Mouse (Mus musculus) embryonic facial prominence, embryonic 10.5 days (tissue): ENCODE measurements at regions not wholly inside any gene's neighbourhood (a gene's known extent, or its start where the extent isn't known, plus 50 kb on each side); places are given as distances from the start of the nearest gene placed in this dataset.
A peak's percentile ranks its signal among the peaks of the same experiment; 100 is the strongest.

Experiments
- DNase-seq: peaks from one replicate; pipeline ENCODE4 v3.0.0-alpha.2; 2017; ENCODE audit warnings: low spot score
- H3K27ac ChIP-seq: fragments of 300-500 bp; sonication (generic); replicated peaks from 2 replicates; pipeline ENCODE4 v1.5.1; 2016; ENCODE audit warnings: mild to moderate bottlenecking
- H3K27me3 ChIP-seq: fragments of 300-500 bp; sonication (generic); replicated peaks from 2 replicates; pipeline ENCODE4 v1.6.1; 2016; ENCODE audit warnings: low read depth, mild to moderate bottlenecking; ENCODE audit not compliant: poor library complexity, severe bottlenecking
- H3K36me3 ChIP-seq: fragments of 300-500 bp; sonication (generic); replicated peaks from 2 replicates; pipeline ENCODE4 v1.6.1; 2016; ENCODE audit warnings: mild to moderate bottlenecking, moderate library complexity
- H3K4me1 ChIP-seq: fragments of 300-500 bp; sonication (generic); 2 replicates; pipeline ENCODE4 v1.6.1; 2016
- H3K4me3 ChIP-seq: fragments of 300-500 bp; sonication (generic); 2 replicates; pipeline ENCODE4 v1.5.1; 2016; ENCODE audit warnings: mild to moderate bottlenecking, moderate library complexity
- H3K9me3 ChIP-seq: fragments of 300-500 bp; sonication (generic); 2 replicates; pipeline ENCODE4 v1.6.1; 2016; ENCODE audit warnings: mild to moderate bottlenecking
- WGBS: fragments of 180-500 bp; shearing (Covaris S2); methylation state at CpG from one replicate; pipeline ENCODE4 v1.1.7; 2016; 5-methylcytosine and 5-hydroxymethylcytosine counted together

DNA sequence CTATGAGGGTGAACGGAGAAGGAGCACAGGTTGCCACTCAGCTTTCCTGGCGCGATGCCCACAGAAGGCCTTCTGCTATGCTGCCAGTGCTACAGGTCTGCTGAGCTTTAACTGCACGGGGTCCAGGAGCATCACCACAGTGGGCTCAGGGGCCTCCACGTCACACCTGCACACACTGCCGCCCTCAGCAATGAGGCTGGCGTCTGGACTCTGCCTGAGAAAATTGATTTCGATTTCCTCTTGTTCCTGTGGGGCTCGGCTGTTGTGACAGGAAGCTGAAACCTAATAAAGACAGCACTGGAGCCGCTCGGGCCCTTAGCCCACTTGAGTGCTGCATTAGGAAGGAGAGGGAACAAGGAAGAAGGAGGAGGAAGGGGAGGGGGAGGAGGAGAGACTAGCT is 239.5 kb upstream of the Ncam1 start:
- Histone ChIP-seq H3K27me3 (no peaks in the 10 kb centered on the region), H3K4me3 (no peak overlapping the region), H3K4me1 (peaks cover 14% of the 10 kb centered on the region), H3K9me3 (no peaks in the 10 kb centered on the region), H3K36me3 (no peaks in the 10 kb centered on the region), H3K27ac (peak overlapping the region; percentile 40; the same call in 1 of the 2 replicates)
- 52% methylated on average over 11 of the region's 11 CpGs for WGBS
- DNase-seq: no peak

DNA sequence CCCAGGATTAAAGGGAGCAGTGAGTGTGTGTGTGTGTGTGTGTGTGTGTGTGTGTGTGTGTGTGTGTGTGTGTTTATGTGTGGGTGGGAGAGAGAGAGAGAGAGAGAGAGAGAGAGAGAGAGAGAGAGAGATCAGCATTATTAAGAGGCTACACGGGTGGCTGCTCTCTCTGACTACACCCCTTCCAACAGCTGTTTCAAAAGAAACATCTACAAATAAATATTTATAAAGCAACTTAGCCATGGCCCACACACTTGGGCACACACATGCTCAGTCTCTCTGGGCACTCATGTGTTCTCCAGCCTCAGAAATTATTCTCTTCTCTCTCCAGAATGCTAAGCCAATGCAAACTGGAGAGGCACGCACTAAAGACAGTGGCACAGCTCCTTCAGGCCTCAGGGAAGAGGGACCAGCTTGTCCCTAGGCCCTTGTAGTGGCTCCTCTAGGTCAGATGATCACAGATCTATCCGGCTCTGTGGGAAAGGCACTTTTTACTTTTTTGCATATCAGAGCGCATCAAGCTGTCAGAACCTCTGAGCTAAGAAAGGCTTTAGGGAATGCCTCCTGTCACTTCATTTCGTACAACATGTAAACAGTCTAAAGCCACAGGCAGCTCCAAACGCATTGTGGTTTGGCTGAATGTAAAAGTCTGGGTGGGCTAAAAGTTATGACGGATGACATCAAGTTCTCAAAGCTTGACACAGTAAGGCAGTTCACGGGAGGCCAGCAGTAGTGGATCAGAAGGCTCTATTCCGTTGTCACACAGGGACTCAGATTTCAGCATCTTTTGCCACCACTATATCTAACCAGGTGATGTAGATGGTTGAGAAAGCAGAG is 233.8 kb upstream of the Ncam1 start:
- H3K36me3 ChIP-seq: no peaks in the 10 kb centered on the region
- no peak for DNase-seq
- 78% methylated on average over 9 of the region's 9 CpGs for WGBS

DNA sequence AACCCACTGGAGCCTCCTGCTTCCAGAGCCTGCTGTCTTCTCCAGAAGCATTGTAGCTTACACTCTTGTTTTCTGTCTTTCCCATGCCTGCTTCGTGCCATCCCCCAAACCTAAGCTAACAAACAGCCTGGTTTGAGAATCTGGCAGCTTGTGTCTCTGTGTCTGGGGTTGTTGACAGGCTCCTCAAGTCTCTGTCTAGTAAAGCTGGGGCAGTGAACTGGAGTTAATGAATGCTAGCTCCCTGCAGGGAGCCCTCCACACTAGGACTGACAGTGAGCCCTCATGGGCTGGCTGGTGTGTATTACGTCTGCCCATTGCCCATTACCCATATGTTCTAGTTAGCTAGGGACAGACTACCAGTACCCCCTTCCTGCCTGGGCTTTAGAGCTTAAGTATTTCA is 232.6 kb upstream of the Ncam1 start:
- WGBS: 38% methylated on average over 2 of the region's 2 CpGs
- Histone ChIP-seq H3K27me3 (no peaks in the 10 kb centered on the region), H3K9me3 (no peaks in the 10 kb centered on the region), H3K4me1 (no peaks in the 10 kb centered on the region), H3K4me3 (no peak overlapping the region), H3K36me3 (no peaks in the 10 kb centered on the region), H3K27ac (no peak overlapping the region)
- DNase-seq: no peak

More for the DNA sequence above, 233.8 kb upstream of the Ncam1 start:
- Histone ChIP-seq H3K27ac (no peak overlapping the region), H3K9me3 (no peaks in the 10 kb centered on the region), H3K27me3 (no peaks in the 10 kb centered on the region), H3K4me3 (no peak overlapping the region), H3K4me1 (no peaks in the 10 kb centered on the region)

DNA sequence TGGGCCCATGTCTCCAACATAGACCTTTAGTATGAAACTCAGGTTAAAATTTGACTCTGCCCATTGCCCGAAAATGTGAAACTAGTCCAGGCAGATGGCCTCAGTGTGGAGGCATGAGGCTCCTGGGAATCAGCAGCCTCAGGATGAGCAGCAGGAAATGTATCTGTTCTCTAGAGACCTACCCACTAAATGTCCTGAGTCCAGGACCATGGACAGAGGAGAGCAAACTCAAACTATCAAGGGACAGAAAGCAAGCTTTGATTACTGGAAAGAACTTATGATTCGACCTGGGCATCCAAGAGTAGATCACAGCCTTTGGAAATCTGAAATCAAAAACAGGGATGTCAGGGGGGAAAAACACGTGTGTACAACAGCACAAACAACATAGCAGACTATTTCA is 230.3 kb upstream of the Ncam1 start:
- Histone ChIP-seq H3K27me3 (no peaks in the 10 kb centered on the region), H3K4me1 (no peaks in the 10 kb centered on the region), H3K27ac (no peak overlapping the region), H3K9me3 (no peaks in the 10 kb centered on the region), H3K4me3 (no peak overlapping the region), H3K36me3 (no peaks in the 10 kb centered on the region)
- WGBS: 57% methylated on average over 3 of the region's 3 CpGs
- peak; percentile 18 for DNase-seq

DNA sequence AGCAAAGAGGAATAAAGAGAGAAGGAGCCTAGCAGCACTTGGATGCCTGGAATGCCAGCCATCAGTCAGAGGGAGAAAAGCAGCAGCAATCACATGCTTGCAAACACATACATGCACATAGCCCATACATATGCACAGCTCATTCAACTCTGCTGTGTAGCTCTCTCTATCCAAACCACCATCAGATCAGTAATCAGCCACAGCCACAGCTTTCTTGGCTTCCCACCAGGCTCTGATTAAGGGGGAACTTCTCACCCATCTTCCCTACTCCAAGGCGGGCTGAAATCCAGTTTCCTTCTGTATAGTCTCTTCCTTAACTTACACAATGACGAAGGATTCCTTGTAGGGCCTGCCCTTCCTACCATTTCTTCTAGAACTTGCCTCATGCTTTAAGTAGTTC is 229.8 kb upstream of the Ncam1 start:
- Histone ChIP-seq H3K36me3 (no peaks in the 10 kb centered on the region), H3K9me3 (no peaks in the 10 kb centered on the region)

DNA sequence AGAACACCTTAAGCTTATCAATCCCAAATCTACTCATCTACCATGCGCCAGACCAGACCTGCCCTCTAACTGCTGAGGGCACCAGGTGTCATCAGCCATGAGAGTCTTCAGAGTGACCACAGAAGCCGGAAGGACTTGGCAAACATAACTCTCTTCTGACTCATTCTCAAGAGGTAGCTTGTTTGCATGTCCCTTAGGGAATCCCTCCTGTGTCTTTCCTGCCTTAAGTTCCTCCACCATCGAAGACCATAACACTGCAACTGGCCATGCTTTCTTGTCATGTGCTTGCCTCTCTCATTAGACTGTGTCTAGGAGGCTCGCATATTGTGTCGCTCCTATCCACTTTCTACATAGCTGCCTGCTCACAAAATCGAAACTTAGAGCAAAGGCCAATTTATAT is 226.1 kb upstream of the Ncam1 start:
- no peak for DNase-seq
- WGBS: 89% methylated on average over 6 of the region's 6 CpGs
- Histone ChIP-seq H3K27me3 (no peaks in the 10 kb centered on the region), H3K36me3 (no peaks in the 10 kb centered on the region), H3K27ac (no peak overlapping the region), H3K4me1 (no peaks in the 10 kb centered on the region), H3K9me3 (no peaks in the 10 kb centered on the region), H3K4me3 (no peak overlapping the region)

More for the DNA sequence above, 229.8 kb upstream of the Ncam1 start:
- 85% methylated on average over 2 of the region's 2 CpGs for WGBS
- H3K4me3 ChIP-seq: no peak overlapping the region
- no peaks in the 10 kb centered on the region for H3K27me3 ChIP-seq
- H3K27ac ChIP-seq: no peak overlapping the region
- no peaks in the 10 kb centered on the region for H3K4me1 ChIP-seq
- no peak for DNase-seq

DNA sequence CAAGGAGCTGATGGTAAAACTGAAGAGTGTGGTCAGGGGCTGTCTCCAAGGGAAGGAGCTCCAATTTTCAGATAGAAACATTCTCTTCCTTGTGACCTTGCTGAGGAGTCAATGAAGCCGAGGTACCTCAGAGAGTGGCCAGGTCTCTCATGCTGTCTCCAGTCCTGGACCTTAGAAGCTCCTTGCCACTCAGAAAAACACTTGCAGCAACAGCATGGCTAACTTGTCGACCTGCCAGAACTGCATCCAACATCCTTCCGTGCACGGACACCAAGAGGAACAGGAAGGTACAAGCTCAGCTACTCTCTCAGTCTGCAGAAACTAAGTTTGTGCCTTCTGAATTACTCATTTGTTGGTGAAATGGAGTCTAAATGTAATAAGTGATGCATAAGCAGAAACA is 214.9 kb upstream of the Ncam1 start:
- H3K9me3 ChIP-seq: no peaks in the 10 kb centered on the region
- WGBS: 92% methylated on average over 4 of the region's 4 CpGs
- H3K4me1 ChIP-seq: no peaks in the 10 kb centered on the region
- no peak for DNase-seq
- no peak overlapping the region for H3K27ac ChIP-seq
- no peaks in the 10 kb centered on the region for H3K27me3 ChIP-seq
- H3K36me3 ChIP-seq: no peaks in the 10 kb centered on the region
- no peak overlapping the region for H3K4me3 ChIP-seq

DNA sequence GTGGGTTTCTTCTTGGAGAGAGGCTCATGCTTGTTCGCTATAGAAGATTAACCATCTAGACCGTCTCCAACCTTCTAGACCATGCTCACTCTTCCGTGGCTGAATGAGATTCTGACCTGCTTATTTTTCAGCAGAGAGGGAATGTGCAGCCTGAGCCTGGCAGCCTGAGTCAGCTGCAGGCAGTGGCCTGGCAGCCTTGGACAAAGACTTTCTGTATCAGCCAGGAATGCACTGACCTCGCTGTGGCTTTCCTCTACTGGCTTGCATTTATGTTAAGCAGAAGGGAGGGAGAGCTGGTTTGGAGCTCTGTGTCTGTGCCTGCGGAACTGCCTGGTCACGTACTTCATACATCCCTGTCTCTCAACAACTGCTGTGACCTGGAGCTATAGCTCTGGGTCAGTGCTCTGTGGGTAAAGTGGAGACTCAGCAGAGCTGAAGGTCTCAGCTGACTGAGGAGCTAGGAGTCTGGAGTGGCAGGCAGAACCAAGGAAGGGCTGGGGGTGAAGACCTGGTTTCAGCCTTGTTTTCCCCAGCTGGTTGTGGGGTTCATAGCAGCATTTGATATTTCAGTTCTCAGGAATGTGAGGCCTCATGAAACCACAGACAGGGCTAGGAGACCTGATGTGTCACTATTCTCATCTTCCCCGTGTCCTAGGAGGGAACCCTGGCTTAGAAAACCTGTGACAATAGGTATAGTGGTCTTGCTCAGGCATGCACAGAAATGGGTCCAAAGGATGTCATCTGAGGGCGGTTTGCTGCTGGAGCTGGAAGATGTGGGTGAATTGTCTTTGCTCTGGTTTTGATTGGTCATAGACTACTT is 207.2 kb upstream of the Ncam1 start:
- Histone ChIP-seq H3K27me3 (no peaks in the 10 kb centered on the region), H3K4me3 (no peak overlapping the region), H3K4me1 (peaks cover 11% of the 10 kb centered on the region), H3K9me3 (no peaks in the 10 kb centered on the region), H3K36me3 (no peaks in the 10 kb centered on the region), H3K27ac (peak overlapping the region; percentile 75)
- WGBS: 42% methylated on average over 8 of the region's 8 CpGs
- peak; percentile 53 for DNase-seq

DNA sequence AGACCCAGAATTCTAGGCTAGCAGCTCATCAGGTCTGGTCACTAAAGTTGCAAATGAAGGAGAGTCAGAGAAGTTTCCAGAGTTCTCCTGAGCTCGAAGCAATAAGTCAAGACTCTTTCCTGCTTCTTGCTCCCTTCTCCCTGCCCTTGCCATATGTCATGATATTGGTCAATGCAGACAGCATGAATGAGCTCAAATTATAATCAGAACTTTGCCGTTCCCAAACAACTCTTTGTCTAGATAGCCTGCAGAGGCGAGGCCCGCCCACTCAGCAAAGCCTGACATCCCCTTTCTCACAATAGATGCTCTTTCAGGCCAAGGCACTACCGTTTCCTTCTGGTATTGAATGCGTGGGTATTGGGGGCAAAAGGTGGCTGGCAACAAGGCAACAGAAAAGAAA is 204.0 kb upstream of the Ncam1 start:
- H3K27ac ChIP-seq: no peak overlapping the region
- no peaks in the 10 kb centered on the region for H3K36me3 ChIP-seq

DNA sequence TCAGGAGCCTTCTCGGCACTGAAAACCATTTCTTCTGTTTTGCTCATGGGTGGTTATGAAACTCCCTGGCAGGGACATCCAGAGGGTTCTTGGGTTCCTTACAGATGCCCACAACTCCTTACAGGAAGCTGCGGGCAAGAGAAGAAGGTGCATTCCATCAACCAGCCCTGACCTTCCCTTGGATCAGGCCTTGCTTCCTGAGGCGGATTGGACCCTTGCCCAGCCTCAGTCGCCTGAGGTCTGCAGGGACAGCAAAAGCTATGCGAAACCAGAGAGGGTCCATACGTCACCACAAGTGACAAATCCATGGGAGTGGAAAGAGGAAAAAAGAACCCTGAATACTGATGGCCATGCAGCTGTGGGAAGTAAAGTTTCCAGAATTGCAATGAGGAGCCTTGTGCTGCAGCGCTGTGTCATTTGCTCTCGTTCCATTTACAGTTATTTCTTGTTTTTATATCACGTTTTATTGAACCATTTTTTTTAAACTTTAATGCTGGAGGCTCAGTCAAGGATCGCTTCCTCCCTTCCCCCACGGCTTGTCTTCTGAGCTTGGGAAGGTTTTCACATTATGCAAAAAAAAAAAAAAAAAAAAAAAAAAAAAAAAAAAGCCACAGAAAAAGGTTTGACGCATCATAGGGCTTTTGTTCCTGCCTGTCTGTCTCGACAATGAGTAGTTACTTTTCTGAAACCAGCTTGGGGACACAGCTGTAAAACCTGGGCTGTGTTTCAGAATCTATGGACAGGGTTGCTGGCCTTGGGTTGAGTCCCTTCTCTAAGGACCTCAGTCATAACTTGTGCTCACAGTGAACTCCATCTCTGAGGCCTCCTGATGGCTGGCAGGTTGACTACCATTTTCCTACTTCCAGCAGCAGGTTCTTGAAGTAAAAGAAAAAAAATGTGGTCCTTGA is 202.0 kb upstream of the Ncam1 start:
- WGBS: 84% methylated on average over 13 of the region's 13 CpGs
- H3K4me1 ChIP-seq: peaks cover 11% of the 10 kb centered on the region
- H3K9me3 ChIP-seq: peaks cover 6% of the 10 kb centered on the region
- no peak for DNase-seq
- no peaks in the 10 kb centered on the region for H3K36me3 ChIP-seq
- H3K27ac ChIP-seq: no peak overlapping the region
- no peak overlapping the region for H3K4me3 ChIP-seq
- no peaks in the 10 kb centered on the region for H3K27me3 ChIP-seq

More for the DNA sequence above, 204.0 kb upstream of the Ncam1 start:
- Histone ChIP-seq H3K4me3 (no peak overlapping the region), H3K9me3 (no peaks in the 10 kb centered on the region), H3K4me1 (peaks cover 17% of the 10 kb centered on the region), H3K27me3 (no peaks in the 10 kb centered on the region)
- 76% methylated on average over 6 of the region's 6 CpGs for WGBS
- no peak for DNase-seq

DNA sequence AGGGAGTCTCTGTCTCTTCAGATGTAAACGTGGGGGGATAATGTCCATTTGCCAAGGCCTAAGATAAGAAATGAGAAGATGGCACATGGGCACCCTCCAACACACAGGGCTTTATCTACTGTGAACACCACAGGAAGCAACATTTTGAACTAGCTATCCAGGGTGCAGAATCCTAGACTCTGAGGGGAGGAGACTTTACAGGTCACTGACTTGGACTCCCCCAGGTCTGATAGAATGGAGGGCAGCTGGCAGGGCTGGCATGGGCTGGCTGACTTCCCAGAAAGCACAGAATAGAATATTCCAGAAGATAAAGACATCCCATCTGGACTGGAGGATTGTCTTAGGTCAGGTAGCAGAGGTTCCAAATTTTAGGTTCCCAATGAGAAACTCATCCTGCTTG is 201.2 kb upstream of the Ncam1 start:
- H3K36me3 ChIP-seq: no peaks in the 10 kb centered on the region
- H3K9me3 ChIP-seq: peaks cover 14% of the 10 kb centered on the region
- H3K27me3 ChIP-seq: no peaks in the 10 kb centered on the region
- WGBS: 84% methylated on average over 1 of the region's 1 CpGs
- 0 out of 2 replicates have a peak, but pooled peaks cover 7% of the 10 kb centered on the region for H3K4me1 ChIP-seq
- no peak overlapping the region for H3K4me3 ChIP-seq
- no peak overlapping the region for H3K27ac ChIP-seq
- no peak for DNase-seq

DNA sequence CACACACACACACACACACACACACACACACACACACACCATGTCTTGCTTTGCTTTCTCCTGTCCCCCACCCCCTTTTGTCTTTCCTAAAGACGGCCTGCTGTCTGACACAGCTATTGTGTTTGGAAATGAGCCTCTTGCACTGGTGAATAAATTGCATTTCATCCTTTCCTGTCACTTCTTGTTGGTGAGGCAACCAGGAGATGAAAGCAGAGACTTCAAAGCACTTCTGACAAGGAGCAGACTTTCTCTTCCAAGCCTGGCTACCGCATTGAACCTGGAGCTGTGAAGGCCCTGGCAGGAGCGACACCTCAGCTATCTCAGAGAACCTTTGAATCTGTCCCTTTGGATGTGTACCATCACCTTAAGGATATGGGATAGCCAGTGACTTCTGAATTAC is 199.4 kb upstream of the Ncam1 start:
- WGBS: 68% methylated on average over 3 of the region's 3 CpGs
- H3K36me3 ChIP-seq: no peaks in the 10 kb centered on the region
- no peak for DNase-seq

More for the DNA sequence above, 199.4 kb upstream of the Ncam1 start:
- H3K27ac ChIP-seq: no peak overlapping the region
- peaks cover 22% of the 10 kb centered on the region for H3K9me3 ChIP-seq
- H3K4me1 ChIP-seq: 0 out of 2 replicates have a peak, but pooled peaks cover 7% of the 10 kb centered on the region
- no peak overlapping the region for H3K4me3 ChIP-seq
- H3K27me3 ChIP-seq: no peaks in the 10 kb centered on the region
